Mouse (Mus musculus) testis, adult 2 months (tissue): ENCODE results near the gene Klra5.

Source experiments
- CTCF ChIP-seq: fragments of 200-500 bp; IDR thresholded peaks from 2 replicates; pipeline ENCODE4 v1.5.1; 2012; ENCODE audit warnings: low read depth, mild to moderate bottlenecking, inconsistent platforms, low read length, moderate library complexity; ENCODE audit not compliant: control insufficient read depth, insufficient read depth, insufficient replicate concordance
- POLR2A ChIP-seq: fragments of 200-500 bp; IDR thresholded peaks from 2 replicates; pipeline ENCODE4 v1.6.1; 2012; ENCODE audit warnings: low read depth, mild to moderate bottlenecking, inconsistent platforms, low read length, moderate library complexity; ENCODE audit not compliant: control insufficient read depth

GRCm38 (mm10) chr6:129916996-129917395 is 454 bp downstream of the Klra5 start:
- TF ChIP-seq POLR2A = no peak
- no peak for TF ChIP-seq CTCF
